Mouse (Mus musculus): Measurements from ENCODE around the gene Gm382.

Gene Gm382

DNA sequence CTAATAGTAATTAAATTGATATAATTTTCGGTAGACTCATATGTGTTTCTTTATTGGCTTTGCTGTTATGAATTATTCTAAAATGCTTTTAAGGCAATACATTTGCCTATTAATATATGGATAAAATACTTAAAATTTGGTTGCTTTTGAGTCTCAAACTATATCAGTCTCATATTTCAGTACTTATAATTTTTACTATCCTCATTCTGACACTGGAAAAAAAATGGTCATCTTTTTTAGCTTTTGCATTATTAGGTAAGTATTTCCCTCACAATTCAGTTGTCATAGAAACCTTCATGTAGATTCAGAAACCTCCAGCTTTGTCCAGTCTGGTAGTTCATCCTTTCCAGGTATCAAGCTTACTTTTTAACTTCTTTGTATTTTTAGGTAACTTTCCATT is at the start of gene Gm382:
TSS of gene Gm382 (plus strand) at position 301 of the 400 bp plus-strand sequence.
- no peak for DNase-seq (ENCODE audit: low spot score)

DNA sequence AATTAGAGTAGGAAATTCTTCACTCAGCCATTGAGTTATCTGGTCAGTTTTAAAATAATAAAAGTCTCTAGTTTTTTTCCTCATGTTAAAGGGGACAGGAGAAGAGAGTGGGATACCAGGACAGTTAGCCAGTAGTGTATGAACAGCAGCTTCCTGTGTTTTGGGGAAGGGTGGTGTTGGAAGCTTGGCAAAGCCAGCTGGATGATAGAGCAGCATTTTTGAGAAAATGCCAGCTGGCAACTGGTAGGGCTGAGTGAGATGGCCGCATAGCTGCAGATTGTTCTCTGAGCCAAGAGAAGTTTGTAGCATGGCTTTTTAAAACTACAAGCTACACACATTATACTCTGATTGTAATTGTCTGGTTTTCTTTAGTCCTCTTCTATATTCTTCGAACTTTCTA is 30.4 kb downstream of the Gm382 start:
- DNase-seq (ENCODE audit: low spot score) = no peak

DNA sequence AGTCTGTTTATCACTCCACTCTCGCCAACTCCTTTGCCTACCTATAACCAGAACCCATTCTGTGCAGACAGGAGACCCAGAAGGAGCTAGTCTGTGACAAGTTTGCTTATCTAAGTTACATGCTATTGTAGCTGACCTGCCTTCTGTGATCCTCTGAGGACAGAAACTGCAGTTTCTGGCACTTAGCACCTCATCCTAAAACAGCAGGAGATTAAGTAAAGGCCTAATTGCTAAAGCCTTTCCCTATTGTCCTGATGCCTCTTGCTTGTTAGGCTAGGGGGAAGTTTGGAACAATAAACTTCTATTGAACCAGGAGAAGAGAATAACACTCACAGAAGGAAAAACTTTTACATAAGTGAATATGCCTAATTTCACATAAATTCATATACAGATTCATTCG is 51.5 kb downstream of the Gm382 start:
- no peak for DNase-seq (ENCODE audit: low spot score)

DNA sequence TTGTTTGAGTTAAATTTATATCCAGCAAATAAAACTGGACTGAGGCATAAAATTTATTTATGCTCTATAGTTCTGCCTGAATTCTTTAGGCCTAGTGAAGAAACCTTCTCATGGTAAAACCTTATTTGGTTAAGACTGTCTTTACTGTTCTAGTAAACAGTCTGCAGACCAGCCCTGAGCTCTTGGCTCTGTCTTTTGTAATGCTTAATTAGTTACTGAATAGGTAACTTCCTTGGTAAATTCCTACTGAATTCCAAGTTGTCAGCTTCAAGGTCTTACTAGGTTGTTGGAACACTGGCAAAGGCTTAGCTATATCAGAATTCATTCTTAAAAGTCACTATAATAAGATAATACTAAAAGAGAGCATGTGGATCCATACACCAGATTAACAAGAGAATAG is 53.3 kb downstream of the Gm382 start:
- no peak for DNase-seq (ENCODE audit: low spot score)

DNA sequence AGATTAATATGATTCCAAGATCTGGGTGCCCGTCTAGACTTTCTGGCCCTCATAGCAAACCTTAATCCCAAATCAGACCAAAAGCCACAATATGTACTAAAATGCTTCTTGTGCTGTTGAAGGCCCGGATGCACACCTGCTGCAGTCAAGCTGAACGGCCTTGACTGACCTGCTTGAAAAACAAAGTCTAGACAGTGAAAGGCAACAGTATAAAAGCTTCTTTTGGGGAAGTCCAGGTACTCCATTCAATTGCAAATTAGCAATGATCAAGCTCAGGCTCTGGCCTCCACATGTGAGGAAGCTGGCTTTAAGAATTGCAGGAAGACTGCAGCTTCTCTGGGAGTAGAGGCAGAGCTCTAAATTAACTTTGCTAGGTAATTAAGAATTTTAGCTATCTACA is 54.2 kb downstream of the Gm382 start:
- no peak for DNase-seq (ENCODE audit: low spot score)

DNA sequence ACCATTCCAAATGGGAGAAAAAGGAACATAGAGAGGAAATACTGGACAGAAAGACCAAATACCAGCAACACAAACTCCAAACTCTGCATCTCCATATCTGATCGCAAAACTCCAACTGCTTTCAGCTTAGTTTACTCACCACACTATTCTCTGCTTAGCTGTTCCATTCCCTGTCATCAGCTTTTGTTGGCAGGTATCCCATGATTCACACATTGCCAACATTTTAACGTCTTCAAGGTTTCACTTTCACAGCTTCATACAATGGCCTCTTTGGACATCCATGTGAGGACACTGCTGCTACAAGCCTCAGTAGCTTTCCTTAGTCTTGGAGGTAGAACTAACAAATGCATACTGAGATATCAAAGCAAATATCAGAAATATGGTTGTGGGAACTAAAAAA is 64.6 kb downstream of the Gm382 start:
- DNase-seq (ENCODE audit: low spot score) = no peak

All from ovary, postnatal 14 days (tissue).